Mouse (Mus musculus): ENCODE results near the gene 2010111I01Rik. TPM values are rescaled to one million over a fixed set of nuclear protein-coding genes. Genes with fewer than 3 reads are reported as not detected.

2010111I01Rik gene
- polyA plus RNA-seq, 1 experiment from 2014 or later: 80.8 TPM

GRCm38 (mm10) chr13:63186642-63187041 is 221.9 kb downstream of the 2010111I01Rik start:
- Histone ChIP-seq H3K27ac (ENCODE audit: low read depth, low read length) (no peak overlapping the region), H3K4me2 (ENCODE audit: low read depth) (no peak overlapping the region), H3K4me1 (ENCODE audit: control insufficient read depth, insufficient read depth, low read length) (no peaks in the 10 kb centered on the region), H3K9me3 (ENCODE audit: control insufficient read depth, low read length) (no peaks in the 10 kb centered on the region), H3K27me3 (ENCODE audit: control insufficient read depth, insufficient read depth, low read length) (no peaks in the 10 kb centered on the region), H3K36me3 (ENCODE audit: control insufficient read depth, insufficient read depth, low read length) (no peaks in the 10 kb centered on the region), H3K9ac (ENCODE audit: low read length) (no peak overlapping the region), H3K4me3 (ENCODE audit: low read depth, low read length) (no peak overlapping the region)
- WGBS: 86% methylated on average over 1 of the region's 1 CpGs
- DNase-seq (ENCODE audit: low spot score) (no peak), ATAC-seq (ENCODE audit: insufficient read depth, low FRiP score, low TSS enrichment) (no peak)

- Histone ChIP-seq H3K27ac (ENCODE audit: low read depth, low read length) (0 out of 2 replicates have a peak overlapping the region, but pooled peaks have one; percentile 20), H3K4me3 (ENCODE audit: low read depth, low read length) (no peak overlapping the region), H3K4me1 (ENCODE audit: control insufficient read depth, insufficient read depth, low read length) (no peaks in the 10 kb centered on the region), H3K9me3 (ENCODE audit: control insufficient read depth, low read length) (no peaks in the 10 kb centered on the region), H3K9ac (ENCODE audit: low read length) (no peak overlapping the region), H3K27me3 (ENCODE audit: control insufficient read depth, insufficient read depth, low read length) (no peaks in the 10 kb centered on the region), H3K36me3 (ENCODE audit: control insufficient read depth, insufficient read depth, low read length) (no peaks in the 10 kb centered on the region), H3K4me2 (ENCODE audit: low read depth) (no peak overlapping the region)
- no peak for ATAC-seq (ENCODE audit: insufficient read depth, low FRiP score, low TSS enrichment)
- WGBS: 63% methylated on average over 13 of the region's 13 CpGs
- DNase-seq (ENCODE audit: low spot score): no peak
Observed at GRCm38 (mm10) chr13:63187145-63188143, 222.8 kb downstream of the 2010111I01Rik start.

GRCm38 (mm10) chr13:63188306-63188705 is 223.6 kb downstream of the 2010111I01Rik start:
- Histone ChIP-seq H3K27ac (ENCODE audit: low read depth, low read length) (no peak overlapping the region), H3K4me1 (ENCODE audit: control insufficient read depth, insufficient read depth, low read length) (no peaks in the 10 kb centered on the region), H3K36me3 (ENCODE audit: control insufficient read depth, insufficient read depth, low read length) (no peaks in the 10 kb centered on the region), H3K4me3 (ENCODE audit: low read depth, low read length) (no peak overlapping the region), H3K4me2 (ENCODE audit: low read depth) (no peak overlapping the region), H3K9ac (ENCODE audit: low read length) (no peak overlapping the region), H3K9me3 (ENCODE audit: control insufficient read depth, low read length) (no peaks in the 10 kb centered on the region), H3K27me3 (ENCODE audit: control insufficient read depth, insufficient read depth, low read length) (no peaks in the 10 kb centered on the region)
- WGBS: 71% methylated on average over 5 of the region's 5 CpGs
- ATAC-seq (ENCODE audit: insufficient read depth, low FRiP score, low TSS enrichment) (no peak), DNase-seq (ENCODE audit: low spot score) (no peak)

- no peak overlapping the region for H3K4me2 ChIP-seq (ENCODE audit: low read depth)
- no peak overlapping the region for H3K27ac ChIP-seq (ENCODE audit: low read depth, low read length)
- WGBS: 53% methylated on average over 2 of the region's 2 CpGs
- no peak overlapping the region for H3K4me3 ChIP-seq (ENCODE audit: low read depth, low read length)
- no peaks in the 10 kb centered on the region for H3K9me3 ChIP-seq (ENCODE audit: control insufficient read depth, low read length)
- no peak for ATAC-seq (ENCODE audit: insufficient read depth, low FRiP score, low TSS enrichment)
- no peaks in the 10 kb centered on the region for H3K27me3 ChIP-seq (ENCODE audit: control insufficient read depth, insufficient read depth, low read length)
- no peaks in the 10 kb centered on the region for H3K4me1 ChIP-seq (ENCODE audit: control insufficient read depth, insufficient read depth, low read length)
- no peak for DNase-seq (ENCODE audit: low spot score)
- no peak overlapping the region for H3K9ac ChIP-seq (ENCODE audit: low read length)
- no peaks in the 10 kb centered on the region for H3K36me3 ChIP-seq (ENCODE audit: control insufficient read depth, insufficient read depth, low read length)
Observed at GRCm38 (mm10) chr13:63188811-63189210, 224.1 kb downstream of the 2010111I01Rik start.

GRCm38 (mm10) chr13:63193423-63193822 is 228.7 kb downstream of the 2010111I01Rik start:
- 71% methylated on average over 3 of the region's 3 CpGs for WGBS
- no peak for DNase-seq (ENCODE audit: low spot score)
- ATAC-seq (ENCODE audit: insufficient read depth, low FRiP score, low TSS enrichment): no peak
- no peaks in the 10 kb centered on the region for H3K36me3 ChIP-seq (ENCODE audit: control insufficient read depth, insufficient read depth, low read length)
- H3K4me2 ChIP-seq (ENCODE audit: low read depth): no peak overlapping the region
- no peaks in the 10 kb centered on the region for H3K4me1 ChIP-seq (ENCODE audit: control insufficient read depth, insufficient read depth, low read length)
- H3K9ac ChIP-seq (ENCODE audit: low read length): no peak overlapping the region
- H3K27ac ChIP-seq (ENCODE audit: low read depth, low read length): no peak overlapping the region
- no peak overlapping the region for H3K4me3 ChIP-seq (ENCODE audit: low read depth, low read length)
- no peaks in the 10 kb centered on the region for H3K9me3 ChIP-seq (ENCODE audit: control insufficient read depth, low read length)
- H3K27me3 ChIP-seq (ENCODE audit: control insufficient read depth, insufficient read depth, low read length): no peaks in the 10 kb centered on the region

- Histone ChIP-seq H3K36me3 (ENCODE audit: control insufficient read depth, insufficient read depth, low read length) (no peaks in the 10 kb centered on the region), H3K4me1 (ENCODE audit: control insufficient read depth, insufficient read depth, low read length) (no peaks in the 10 kb centered on the region), H3K27ac (ENCODE audit: low read depth, low read length) (no peak overlapping the region), H3K4me2 (ENCODE audit: low read depth) (no peak overlapping the region), H3K9ac (ENCODE audit: low read length) (no peak overlapping the region), H3K4me3 (ENCODE audit: low read depth, low read length) (no peak overlapping the region), H3K9me3 (ENCODE audit: control insufficient read depth, low read length) (no peaks in the 10 kb centered on the region), H3K27me3 (ENCODE audit: control insufficient read depth, insufficient read depth, low read length) (no peaks in the 10 kb centered on the region)
- WGBS: 96% methylated on average over 1 of the region's 1 CpGs
- no peak for ATAC-seq (ENCODE audit: insufficient read depth, low FRiP score, low TSS enrichment)
- no peak for DNase-seq (ENCODE audit: low spot score)
Observed at GRCm38 (mm10) chr13:63198038-63198437, 233.3 kb downstream of the 2010111I01Rik start.

- Histone ChIP-seq H3K4me1 (ENCODE audit: control insufficient read depth, insufficient read depth, low read length) (peaks cover 3% of the 10 kb centered on the region; the same call in 1 of the 2 replicates), H3K36me3 (ENCODE audit: control insufficient read depth, insufficient read depth, low read length) (no peaks in the 10 kb centered on the region), H3K9ac (ENCODE audit: low read length) (no peak overlapping the region), H3K4me2 (ENCODE audit: low read depth) (no peak overlapping the region), H3K27me3 (ENCODE audit: control insufficient read depth, insufficient read depth, low read length) (no peaks in the 10 kb centered on the region), H3K27ac (ENCODE audit: low read depth, low read length) (no peak overlapping the region), H3K4me3 (ENCODE audit: low read depth, low read length) (no peak overlapping the region), H3K9me3 (ENCODE audit: control insufficient read depth, low read length) (no peaks in the 10 kb centered on the region)
- ATAC-seq (ENCODE audit: insufficient read depth, low FRiP score, low TSS enrichment): no peak
- WGBS: 73% methylated on average over 2 of the region's 2 CpGs
- DNase-seq (ENCODE audit: low spot score): no peak
Observed at GRCm38 (mm10) chr13:63199588-63199987, 234.9 kb downstream of the 2010111I01Rik start.

- DNase-seq (ENCODE audit: low spot score) (no peak), ATAC-seq (ENCODE audit: insufficient read depth, low FRiP score, low TSS enrichment) (no peak)
- Histone ChIP-seq H3K27me3 (ENCODE audit: control insufficient read depth, insufficient read depth, low read length) (no peaks in the 10 kb centered on the region), H3K4me1 (ENCODE audit: control insufficient read depth, insufficient read depth, low read length) (peaks cover 3% of the 10 kb centered on the region; the same call in 1 of the 2 replicates), H3K36me3 (ENCODE audit: control insufficient read depth, insufficient read depth, low read length) (no peaks in the 10 kb centered on the region), H3K4me2 (ENCODE audit: low read depth) (no peak overlapping the region), H3K9me3 (ENCODE audit: control insufficient read depth, low read length) (no peaks in the 10 kb centered on the region), H3K27ac (ENCODE audit: low read depth, low read length) (no peak overlapping the region), H3K9ac (ENCODE audit: low read length) (no peak overlapping the region), H3K4me3 (ENCODE audit: low read depth, low read length) (no peak overlapping the region)
- 55% methylated on average over 8 of the region's 8 CpGs for WGBS
Observed at GRCm38 (mm10) chr13:63203502-63204278, 239.0 kb downstream of the 2010111I01Rik start.

All from neural tube, embryonic 11.5 days (tissue).